Mouse (Mus musculus) erythroblast, embryonic 14.5 days (primary cell): ENCODE results near the gene Gm20479. TPM values are rescaled to one million over a fixed set of nuclear protein-coding genes. Genes with fewer than 3 reads are reported as not detected.

Source experiments
- H3K27me3 ChIP-seq: 2 replicates; pipeline ENCODE4 v1.6.1; 2012; ENCODE audit warnings: inconsistent platforms; ENCODE audit not compliant: control insufficient read depth
- H3K36me3 ChIP-seq: 2 replicates; pipeline ENCODE4 v1.6.1; 2012; ENCODE audit warnings: mild to moderate bottlenecking, inconsistent platforms; ENCODE audit not compliant: control insufficient read depth
- H3K4me1 ChIP-seq: 2 replicates; pipeline ENCODE4 v1.6.1; 2012; ENCODE audit warnings: inconsistent platforms; ENCODE audit not compliant: control insufficient read depth
- H3K4me3 ChIP-seq: replicated peaks from 2 replicates; pipeline ENCODE3; 2012; ENCODE audit warnings: moderate library complexity, mild to moderate bottlenecking, inconsistent platforms
- H3K9me3 ChIP-seq: 2 replicates; pipeline ENCODE4 v1.6.1; 2012; ENCODE audit warnings: low read length, inconsistent platforms, mixed read lengths; ENCODE audit not compliant: control insufficient read depth
- GATA1 ChIP-seq: IDR thresholded peaks from 2 replicates; pipeline ENCODE4 v1.6.1; 2012; ENCODE audit warnings: low read length, inconsistent platforms, mixed read lengths
- TAL1 ChIP-seq: IDR thresholded peaks from 3 replicates; pipeline ENCODE4 v1.6.1; 2012; ENCODE audit warnings: low read length, inconsistent platforms, mixed read lengths
- polyA plus RNA-seq: library from polyadenylated mRNA; stranded (reverse); fragments of >175 nt; gene quantifications from 2 replicates; pipeline ENCODE4 v1.2.3, GENCODE M21; 2012

Gene Gm20479
- polyA plus RNA-seq, 1 experiment: not detected

DNA sequence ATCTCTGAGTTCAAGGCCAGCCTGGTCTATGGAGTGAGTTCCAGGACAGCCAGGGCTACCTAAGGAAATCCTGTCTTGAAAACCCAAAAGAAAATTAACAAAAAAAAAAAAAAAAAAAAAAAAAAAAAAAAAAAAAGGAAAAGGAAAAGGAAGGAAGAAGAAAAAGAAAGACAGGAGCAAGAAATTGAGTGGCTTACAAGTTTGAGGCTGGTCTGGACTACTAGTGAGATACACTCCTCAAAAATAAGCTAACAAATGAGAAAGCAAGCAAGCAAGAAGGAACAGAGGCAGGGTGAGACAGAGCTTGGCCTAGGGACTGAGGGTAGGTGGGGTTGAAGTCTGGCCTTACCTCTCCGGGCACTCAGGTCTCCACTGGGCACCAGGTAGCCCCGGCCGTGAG is 47.4 kb downstream of the Gm20479 start:
- H3K9me3 ChIP-seq: peaks cover 10% of the 10 kb centered on the region
- peaks cover 28% of the 10 kb centered on the region for H3K27me3 ChIP-seq
- peaks cover 3% of the 10 kb centered on the region for H3K4me1 ChIP-seq
- no peaks in the 10 kb centered on the region for H3K36me3 ChIP-seq
- TF ChIP-seq TAL1 (no peak), GATA1 (no peak)
- H3K4me3 ChIP-seq: no peak overlapping the region

- Histone ChIP-seq H3K9me3 (peaks cover 3% of the 10 kb centered on the region), H3K4me3 (no peak overlapping the region), H3K4me1 (peaks cover 3% of the 10 kb centered on the region), H3K27me3 (peaks cover 28% of the 10 kb centered on the region), H3K36me3 (no peaks in the 10 kb centered on the region)
- TF ChIP-seq TAL1 (no peak), GATA1 (no peak)
Measured at GRCm38 (mm10) chr7:27308821-27309549, 48.2 kb downstream of the Gm20479 start.

DNA sequence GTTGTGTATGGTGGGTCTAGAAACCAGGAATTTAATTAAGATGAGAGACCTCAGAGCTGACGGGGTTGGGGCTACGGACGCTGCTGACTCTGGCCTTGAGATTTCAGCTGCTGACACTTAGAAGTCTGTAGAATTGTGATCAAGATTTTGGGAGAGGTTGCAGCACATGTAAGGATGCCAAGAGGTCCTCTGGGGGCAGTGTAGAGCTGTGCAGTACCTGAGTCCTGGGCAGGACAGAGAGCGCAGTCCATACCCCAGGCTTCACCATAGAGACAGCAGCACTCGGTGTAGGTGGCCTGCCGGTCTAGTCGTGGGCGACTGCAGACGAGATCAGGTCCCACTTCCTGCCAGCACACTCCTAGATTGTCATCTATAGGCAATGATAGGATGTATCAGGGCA is 49.7 kb downstream of the Gm20479 start:
- no peak for TF ChIP-seq TAL1
- no peaks in the 10 kb centered on the region for H3K9me3 ChIP-seq
- H3K36me3 ChIP-seq: no peaks in the 10 kb centered on the region
- H3K4me3 ChIP-seq: no peak overlapping the region
- peaks cover 3% of the 10 kb centered on the region for H3K4me1 ChIP-seq
- H3K27me3 ChIP-seq: peaks cover 28% of the 10 kb centered on the region

DNA sequence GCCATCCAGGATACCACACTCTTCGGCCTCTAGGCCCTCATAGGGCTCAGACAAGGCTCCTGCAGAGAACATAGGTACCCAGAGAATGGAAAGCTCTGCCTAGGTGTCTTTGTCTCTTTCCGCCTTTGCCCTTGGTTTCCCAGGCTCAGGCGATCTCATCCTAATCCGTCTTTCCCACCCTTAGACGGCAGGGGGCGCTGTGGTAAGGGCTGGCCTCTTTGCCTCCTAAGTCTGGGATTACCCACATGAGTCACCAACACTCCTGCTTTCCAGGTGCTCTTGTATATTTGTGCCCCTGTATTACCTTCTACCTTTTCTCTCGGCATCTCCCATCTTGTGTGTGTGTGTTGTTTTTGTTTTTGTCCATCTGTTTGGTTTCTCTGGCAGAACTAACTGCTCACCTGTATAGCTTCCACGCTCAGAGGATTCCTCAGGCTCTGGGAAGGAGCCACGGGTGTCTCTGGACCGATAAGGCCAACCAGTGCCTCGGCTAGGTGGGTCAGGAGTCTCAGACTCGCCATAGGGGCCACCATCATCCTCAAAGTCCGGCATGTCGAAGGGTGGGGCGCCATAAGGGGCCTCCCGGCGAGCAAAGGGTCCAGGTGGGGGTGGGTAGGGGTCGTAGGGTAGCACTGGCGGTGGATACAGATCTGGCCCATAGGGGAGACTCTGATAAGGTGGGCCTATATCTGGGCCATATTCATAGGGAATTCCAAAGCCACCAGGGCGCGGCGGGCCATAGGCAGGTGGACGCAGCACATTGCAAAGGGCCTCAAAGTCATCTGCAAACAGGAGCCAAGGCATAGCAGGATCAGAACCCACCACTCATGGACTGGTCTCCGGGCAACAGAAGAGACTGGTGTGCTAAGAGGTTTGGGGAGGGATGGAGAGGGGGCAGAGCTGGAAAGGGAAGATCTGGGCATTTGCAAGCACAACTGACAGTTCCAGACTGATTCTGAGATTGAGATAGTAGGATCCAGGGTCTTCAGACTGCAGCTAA is 50.8 kb downstream of the Gm20479 start:
- peaks cover 3% of the 10 kb centered on the region for H3K4me1 ChIP-seq
- no peaks in the 10 kb centered on the region for H3K9me3 ChIP-seq
- H3K27me3 ChIP-seq: peaks cover 27% of the 10 kb centered on the region
- H3K4me3 ChIP-seq: no peak overlapping the region
- no peaks in the 10 kb centered on the region for H3K36me3 ChIP-seq
- no peak for TF ChIP-seq TAL1
- TF ChIP-seq GATA1: no peak

DNA sequence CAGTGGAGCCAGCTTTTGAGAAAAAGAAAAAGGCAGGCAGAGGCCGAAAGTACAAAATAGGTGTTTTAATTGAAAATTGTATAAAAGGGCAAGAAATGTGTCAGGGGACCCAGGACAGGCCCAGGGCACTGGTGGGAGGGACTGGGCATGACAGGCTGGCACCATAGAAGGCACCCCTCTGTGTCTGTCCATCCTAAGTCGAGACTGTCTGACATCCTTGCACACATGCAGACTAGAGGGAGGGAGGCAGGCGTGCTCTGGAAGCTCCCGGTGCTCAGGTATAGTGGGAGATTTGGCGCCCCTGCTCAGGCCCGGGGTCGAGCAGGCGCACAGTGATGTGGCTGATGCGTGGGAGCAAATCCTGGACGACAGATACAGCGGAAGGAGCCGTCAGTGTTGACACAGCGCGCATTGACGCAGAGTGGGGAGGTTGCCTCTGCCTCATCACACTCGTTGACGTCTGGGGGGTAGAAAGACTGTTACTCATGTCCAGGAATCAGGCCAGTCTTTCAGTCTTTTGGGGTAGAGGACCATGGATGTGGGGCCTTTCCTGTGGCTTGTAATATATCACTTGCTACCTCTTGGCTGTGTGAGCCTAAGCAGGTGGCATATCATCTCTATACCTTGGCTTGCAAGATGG is 52.0 kb downstream of the Gm20479 start:
- H3K9me3 ChIP-seq: no peaks in the 10 kb centered on the region
- peaks cover 15% of the 10 kb centered on the region for H3K27me3 ChIP-seq
- H3K36me3 ChIP-seq: no peaks in the 10 kb centered on the region
- H3K4me3 ChIP-seq: no peak overlapping the region
- TF ChIP-seq GATA1: no peak
- no peaks in the 10 kb centered on the region; the same call in 1 of the 2 replicates for H3K4me1 ChIP-seq

Other genes starting within 250 kb of the Gm20479 start
- not detected in 2 replicates for gene Cyp2f2, start 237.5 kb downstream of the Gm20479 start, polyA plus RNA-seq
- gene Cyp2t4, start 203.7 kb downstream of the Gm20479 start, polyA plus RNA-seq: not detected in 2 replicates
- gene Egln2, start 190.6 kb downstream of the Gm20479 start, polyA plus RNA-seq: 4.2 and 5.2 TPM in 2 replicates
- gene Rab4b, start 178.5 kb downstream of the Gm20479 start, polyA plus RNA-seq: 12.0 and 13.5 TPM in 2 replicates
- gene Gm21983, start 176.3 kb downstream of the Gm20479 start, polyA plus RNA-seq: 0.07 TPM in 1 of 2 replicates, not detected in the other
- not detected in 2 replicates for gene Mia, start 176.3 kb downstream of the Gm20479 start, polyA plus RNA-seq
- gene BC024978, start 161.6 kb downstream of the Gm20479 start, polyA plus RNA-seq: 0.16 and 0.19 TPM in 2 replicates
- gene Snrpa, start 161.1 kb downstream of the Gm20479 start, polyA plus RNA-seq: 33.0 and 34.3 TPM in 2 replicates
- 0.12 TPM in 2 replicates for gene Itpkc, start 128.8 kb downstream of the Gm20479 start, polyA plus RNA-seq
- gene Coq8b, start 124.4 kb downstream of the Gm20479 start, polyA plus RNA-seq: 2.7 and 2.8 TPM in 2 replicates
- gene Numbl, start 99.0 kb downstream of the Gm20479 start, polyA plus RNA-seq: 0.09 and 0.19 TPM in 2 replicates
- 0.01 and 0.03 TPM in 2 replicates for gene Ltbp4, start 19.7 kb downstream of the Gm20479 start, polyA plus RNA-seq
- 13.0 and 15.9 TPM in 2 replicates for gene Shkbp1, start 1.4 kb downstream of the Gm20479 start, polyA plus RNA-seq
- gene Sptbn4, start 90.3 kb upstream of the Gm20479 start, polyA plus RNA-seq: 0.01 and 0.02 TPM in 2 replicates
- gene Blvrb, start 90.6 kb upstream of the Gm20479 start, polyA plus RNA-seq: 842 and 917 TPM in 2 replicates
- gene Sertad3, start 116.3 kb upstream of the Gm20479 start, polyA plus RNA-seq: 9.6 and 9.9 TPM in 2 replicates
- 17.9 and 18.5 TPM in 2 replicates for gene Sertad1, start 129.5 kb upstream of the Gm20479 start, polyA plus RNA-seq
- 0.41 TPM in 2 replicates for gene Prx, start 141.9 kb upstream of the Gm20479 start, polyA plus RNA-seq
- 0.27 and 0.38 TPM in 2 replicates for gene Hipk4, start 165.8 kb upstream of the Gm20479 start, polyA plus RNA-seq
- 19.1 and 24.1 TPM in 2 replicates for gene Pld3, start 195.8 kb upstream of the Gm20479 start, polyA plus RNA-seq
- gene 2310022A10Rik, start 195.8 kb upstream of the Gm20479 start, polyA plus RNA-seq: 6.6 and 8.3 TPM in 2 replicates
- 4.8 and 5.3 TPM in 2 replicates for gene Akt2, start 234.1 kb upstream of the Gm20479 start, polyA plus RNA-seq